Mouse (Mus musculus): Measurements from ENCODE around the gene Mob4. TPM values are rescaled to one million over a fixed set of nuclear protein-coding genes. Genes with fewer than 3 reads are reported as not detected.

Mob4 gene
- polyA plus RNA-seq (2014; fragmentation: Nextera tagmentation; extraction: Ambion mirVana), result 176 and 183 TPM in 2 replicates

- H3K4me2 ChIP-seq (replicated peaks; ENCODE audit: low read depth, low read length), result peak within 1 kb of the TSS; percentile 65
These were observed at the start of gene Mob4 for GRCm38 (mm10) chr1:55130943-55131401. Gene Mob4 (plus strand): TSS chr1:55131231.

GRCm38 (mm10) chr1:55082106-55082505 lies 48.9 kb upstream of the Mob4 start:
- WGBS, result 74% methylated on average over 1 of the region's 1 CpGs
- DNase-seq (ENCODE audit: low spot score) (peak; percentile 25), ATAC-seq (ENCODE audit: low FRiP score) (no peak)
- no peak overlapping the region for H3K27ac ChIP-seq (ENCODE audit: low read depth, low read length)
- no peaks in the 10 kb centered on the region for H3K4me1 ChIP-seq (replicated peaks; ENCODE audit: control insufficient read depth, insufficient read depth, low read length)
- H3K4me3 ChIP-seq (ENCODE audit: low read depth, low read length), result no peak overlapping the region
- H3K9ac ChIP-seq (ENCODE audit: low read depth, low read length), result no peak overlapping the region
- no peaks in the 10 kb centered on the region for H3K9me3 ChIP-seq (ENCODE audit: control insufficient read depth, low read length)
- peaks cover 18% of the 10 kb centered on the region; the same call in 1 of the 2 replicates for H3K36me3 ChIP-seq (ENCODE audit: control insufficient read depth, insufficient read depth, low read length)
- H3K27me3 ChIP-seq (ENCODE audit: control insufficient read depth, insufficient read depth, low read length), result no peaks in the 10 kb centered on the region
- no peak overlapping the region for H3K4me2 ChIP-seq (replicated peaks; ENCODE audit: low read depth, low read length)

More at GRCm38 (mm10) chr1:55130943-55131401, at the start of gene Mob4:
- 1% methylated on average over 40 of the region's 42 CpGs for WGBS
- Histone ChIP-seq H3K9ac (ENCODE audit: low read depth, low read length) (peak within 1 kb of the TSS; percentile 98), H3K9me3 (ENCODE audit: control insufficient read depth, low read length) (no peaks in the 10 kb centered on the region), H3K27me3 (ENCODE audit: control insufficient read depth, insufficient read depth, low read length) (no peaks in the 10 kb centered on the region), H3K36me3 (ENCODE audit: control insufficient read depth, insufficient read depth, low read length) (no peaks in the 10 kb centered on the region), H3K4me1 (replicated peaks; ENCODE audit: control insufficient read depth, insufficient read depth, low read length) (no peaks in the 10 kb centered on the region), H3K27ac (ENCODE audit: low read depth, low read length) (peak within 1 kb of the TSS; percentile 98), H3K4me3 (ENCODE audit: low read depth, low read length) (peak within 1 kb of the TSS; percentile 75)
- peak; percentile 99 for ATAC-seq (ENCODE audit: low FRiP score)
- DNase-seq (ENCODE audit: low spot score), result peak; percentile 98

GRCm38 (mm10) chr1:55085781-55086366 lies 45.2 kb upstream of the Mob4 start:
- 0 out of 2 replicates have a peak, but pooled peaks cover 2% of the 10 kb centered on the region for H3K4me1 ChIP-seq (replicated peaks; ENCODE audit: control insufficient read depth, insufficient read depth, low read length)
- no peak for ATAC-seq (ENCODE audit: low FRiP score)
- DNase-seq (ENCODE audit: low spot score), result no peak
- no peaks in the 10 kb centered on the region for H3K9me3 ChIP-seq (ENCODE audit: control insufficient read depth, low read length)
- H3K4me2 ChIP-seq (replicated peaks; ENCODE audit: low read depth, low read length), result peak overlapping the region; percentile 77; the same call in 1 of the 2 replicates
- H3K27ac ChIP-seq (ENCODE audit: low read depth, low read length), result no peak overlapping the region
- H3K4me3 ChIP-seq (ENCODE audit: low read depth, low read length), result peak overlapping the region; percentile 91; the same call in 1 of the 2 replicates
- WGBS, result 55% methylated on average over 7 of the region's 7 CpGs
- H3K9ac ChIP-seq (ENCODE audit: low read depth, low read length), result no peak overlapping the region
- peaks cover 12% of the 10 kb centered on the region; the same call in 1 of the 2 replicates for H3K36me3 ChIP-seq (ENCODE audit: control insufficient read depth, insufficient read depth, low read length)
- H3K27me3 ChIP-seq (ENCODE audit: control insufficient read depth, insufficient read depth, low read length), result no peaks in the 10 kb centered on the region

GRCm38 (mm10) chr1:55086868-55087400 lies 44.1 kb upstream of the Mob4 start:
- no peak for DNase-seq (ENCODE audit: low spot score)
- H3K9me3 ChIP-seq (ENCODE audit: control insufficient read depth, low read length), result no peaks in the 10 kb centered on the region

GRCm38 (mm10) chr1:55087401-55087904 lies 43.6 kb upstream of the Mob4 start:
- Histone ChIP-seq H3K9me3 (ENCODE audit: control insufficient read depth, low read length) (no peaks in the 10 kb centered on the region), H3K36me3 (ENCODE audit: control insufficient read depth, insufficient read depth, low read length) (peaks cover 9% of the 10 kb centered on the region; the same call in 1 of the 2 replicates), H3K27me3 (ENCODE audit: control insufficient read depth, insufficient read depth, low read length) (no peaks in the 10 kb centered on the region), H3K4me3 (ENCODE audit: low read depth, low read length) (peak overlapping the region; percentile 91), H3K4me1 (replicated peaks; ENCODE audit: control insufficient read depth, insufficient read depth, low read length) (0 out of 2 replicates have a peak, but pooled peaks cover 2% of the 10 kb centered on the region), H3K27ac (ENCODE audit: low read depth, low read length) (peak overlapping the region; percentile 96), H3K9ac (ENCODE audit: low read depth, low read length) (peak overlapping the region; percentile 95), H3K4me2 (replicated peaks; ENCODE audit: low read depth, low read length) (peak overlapping the region; percentile 77)
- under 1% methylated on average over 46 of the region's 57 CpGs for WGBS
- DNase-seq (ENCODE audit: low spot score), result no peak
- ATAC-seq (ENCODE audit: low FRiP score), result peak; percentile 57

More at GRCm38 (mm10) chr1:55086868-55087400, 44.1 kb upstream of the Mob4 start:
- Histone ChIP-seq H3K4me1 (replicated peaks; ENCODE audit: control insufficient read depth, insufficient read depth, low read length) (0 out of 2 replicates have a peak, but pooled peaks cover 2% of the 10 kb centered on the region), H3K9ac (ENCODE audit: low read depth, low read length) (peak overlapping the region; percentile 95), H3K27me3 (ENCODE audit: control insufficient read depth, insufficient read depth, low read length) (no peaks in the 10 kb centered on the region), H3K27ac (ENCODE audit: low read depth, low read length) (peak overlapping the region; percentile 96), H3K4me2 (replicated peaks; ENCODE audit: low read depth, low read length) (peak overlapping the region; percentile 77), H3K36me3 (ENCODE audit: control insufficient read depth, insufficient read depth, low read length) (peaks cover 12% of the 10 kb centered on the region; the same call in 1 of the 2 replicates), H3K4me3 (ENCODE audit: low read depth, low read length) (peak overlapping the region; percentile 91)
- 2% methylated on average over 13 of the region's 13 CpGs for WGBS
- no peak for ATAC-seq (ENCODE audit: low FRiP score)

- WGBS, result under 1% methylated on average over 62 of the region's 76 CpGs
- Histone ChIP-seq H3K9me3 (ENCODE audit: control insufficient read depth, low read length) (no peaks in the 10 kb centered on the region), H3K27ac (ENCODE audit: low read depth, low read length) (peak within 1 kb of the TSS; percentile 96), H3K4me1 (replicated peaks; ENCODE audit: control insufficient read depth, insufficient read depth, low read length) (0 out of 2 replicates have a peak, but pooled peaks cover 2% of the 10 kb centered on the region), H3K27me3 (ENCODE audit: control insufficient read depth, insufficient read depth, low read length) (no peaks in the 10 kb centered on the region), H3K4me3 (ENCODE audit: low read depth, low read length) (peak within 1 kb of the TSS; percentile 91), H3K9ac (ENCODE audit: low read depth, low read length) (peak within 1 kb of the TSS; percentile 95), H3K4me2 (replicated peaks; ENCODE audit: low read depth, low read length) (peak within 1 kb of the TSS; percentile 77), H3K36me3 (ENCODE audit: control insufficient read depth, insufficient read depth, low read length) (peaks cover 5% of the 10 kb centered on the region; the same call in 1 of the 2 replicates)
- ATAC-seq (ENCODE audit: low FRiP score), result peak; percentile 95
- peak; percentile 99 for DNase-seq (ENCODE audit: low spot score)
These were observed 43.0 kb upstream of the Mob4 start, which contains the start of the genes Hspe1 and Hspd1 for GRCm38 (mm10) chr1:55087932-55088610. Gene Hspe1 (plus strand): TSS chr1:55088132. Gene Hspd1 (minus strand): TSS chr1:55088243.

- no peaks in the 10 kb centered on the region for H3K36me3 ChIP-seq (ENCODE audit: control insufficient read depth, insufficient read depth, low read length)
- no peaks in the 10 kb centered on the region for H3K27me3 ChIP-seq (ENCODE audit: control insufficient read depth, insufficient read depth, low read length)
- H3K27ac ChIP-seq (ENCODE audit: low read depth, low read length), result peak overlapping the region; percentile 96
- peak overlapping the region; percentile 91 for H3K4me3 ChIP-seq (ENCODE audit: low read depth, low read length)
- no peaks in the 10 kb centered on the region for H3K9me3 ChIP-seq (ENCODE audit: control insufficient read depth, low read length)
- peak overlapping the region; percentile 70 for H3K4me2 ChIP-seq (replicated peaks; ENCODE audit: low read depth, low read length)
- 11% methylated on average over 16 of the region's 16 CpGs for WGBS
- H3K9ac ChIP-seq (ENCODE audit: low read depth, low read length), result peak overlapping the region; percentile 73
- 0 out of 2 replicates have a peak, but pooled peaks cover 2% of the 10 kb centered on the region for H3K4me1 ChIP-seq (replicated peaks; ENCODE audit: control insufficient read depth, insufficient read depth, low read length)
- peak; percentile 15 for DNase-seq (ENCODE audit: low spot score)
- peak; percentile 1; the same call in 1 of the 2 replicates for ATAC-seq (ENCODE audit: low FRiP score)
These were observed 42.2 kb upstream of the Mob4 start for GRCm38 (mm10) chr1:55088611-55089497.

Measured in hindbrain, embryonic 11.5 days (tissue).